Mouse (Mus musculus) retina, postnatal 1 day (tissue): Measurements from ENCODE around the gene Cfap97d1.

Experiments
- DNase-seq: peaks from one replicate; pipeline ENCODE4 v3.0.0-alpha.2; 2012

The Cfap97d1 gene

GRCm38 (mm10) chr11:102013201-102013600, 29.1 kb downstream of the Cfap97d1 start:
- no peak for DNase-seq

- no peak for DNase-seq
Measured at GRCm38 (mm10) chr11:102015472-102015871, 31.4 kb downstream of the Cfap97d1 start.

GRCm38 (mm10) chr11:102016136-102016535, 32.1 kb downstream of the Cfap97d1 start:
- DNase-seq, result no peak

GRCm38 (mm10) chr11:102019736-102020135, 35.7 kb downstream of the Cfap97d1 start:
- DNase-seq, result peak; percentile 51

GRCm38 (mm10) chr11:102021196-102021595, 37.1 kb downstream of the Cfap97d1 start:
- DNase-seq, result no peak

GRCm38 (mm10) chr11:102023406-102023805, 39.3 kb downstream of the Cfap97d1 start:
- DNase-seq, result no peak

- DNase-seq, result no peak
Measured at GRCm38 (mm10) chr11:102024084-102024758, 40.1 kb downstream of the Cfap97d1 start.

GRCm38 (mm10) chr11:102024875-102025274, 40.8 kb downstream of the Cfap97d1 start:
- DNase-seq, result no peak

GRCm38 (mm10) chr11:102025354-102025753, 41.3 kb downstream of the Cfap97d1 start:
- DNase-seq, result no peak

GRCm38 (mm10) chr11:102025991-102026660, 42.0 kb downstream of the Cfap97d1 start:
- no peak for DNase-seq

- DNase-seq, result peak; percentile 96
Measured at GRCm38 (mm10) chr11:102026694-102027360, 42.7 kb downstream of the Cfap97d1 start.

- peak; percentile 57 for DNase-seq
Measured at GRCm38 (mm10) chr11:102027361-102028017, 43.4 kb downstream of the Cfap97d1 start.

- DNase-seq, result no peak
Measured at GRCm38 (mm10) chr11:102028087-102028816, 44.2 kb downstream of the Cfap97d1 start, which contains the start of gene Mpp3. Gene Mpp3, minus strand, starts transcription at chr11:102028461.

GRCm38 (mm10) chr11:102029304-102029703, 45.2 kb downstream of the Cfap97d1 start:
- no peak for DNase-seq

- peak; percentile 69 for DNase-seq
Measured at GRCm38 (mm10) chr11:102029966-102030365, 45.9 kb downstream of the Cfap97d1 start.

GRCm38 (mm10) chr11:102031149-102031548, 47.1 kb downstream of the Cfap97d1 start:
- no peak for DNase-seq

- no peak for DNase-seq
Measured at GRCm38 (mm10) chr11:102033055-102033591, 49.0 kb downstream of the Cfap97d1 start.

GRCm38 (mm10) chr11:102034887-102035286, 50.8 kb downstream of the Cfap97d1 start:
- DNase-seq, result peak; percentile 37

- no peak for DNase-seq
Measured at GRCm38 (mm10) chr11:102035456-102035960, 51.4 kb downstream of the Cfap97d1 start.

- no peak for DNase-seq
Measured at GRCm38 (mm10) chr11:102036336-102036735, 52.3 kb downstream of the Cfap97d1 start.

GRCm38 (mm10) chr11:102037789-102038188, 53.7 kb downstream of the Cfap97d1 start:
- no peak for DNase-seq
